Mouse (Mus musculus): Measurements from ENCODE around the gene Pde1c. TPM values are rescaled to one million over a fixed set of nuclear protein-coding genes. Genes with fewer than 3 reads are reported as not detected.
A peak's percentile ranks its signal among the peaks of the same experiment; 100 is the strongest.

Gene Pde1c
- polyA plus RNA-seq, 1 experiment from 2014 or later, result 1.1 TPM

DNA sequence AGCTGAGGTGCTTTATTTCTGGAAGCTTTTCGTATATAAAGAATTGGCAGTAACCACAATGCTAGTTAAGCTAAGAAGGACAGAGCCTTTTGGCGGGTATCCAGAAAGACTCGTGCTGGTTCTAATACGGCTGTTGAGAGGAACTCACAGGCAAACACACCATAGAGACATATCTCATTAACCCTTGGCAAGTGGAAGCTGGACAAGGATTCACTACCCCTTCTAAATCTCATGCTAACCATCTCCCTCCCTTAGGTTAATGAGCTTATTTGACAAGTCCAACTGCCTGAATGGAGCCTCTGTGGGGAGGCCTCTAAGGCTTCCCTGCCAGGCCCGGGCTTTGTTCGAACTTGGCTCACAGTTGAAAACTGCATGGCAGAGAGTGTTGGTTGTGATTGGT is 541.6 kb downstream of the Pde1c start:
- WGBS, result 93% methylated on average over 6 of the region's 6 CpGs
- H3K27ac ChIP-seq, result no peak overlapping the region
- H3K4me1 ChIP-seq, result peaks cover 3% of the 10 kb centered on the region; the same call in 1 of the 2 replicates
- no peaks in the 10 kb centered on the region for H3K27me3 ChIP-seq (ENCODE audit: low read depth, poor library complexity, severe bottlenecking)
- H3K4me3 ChIP-seq, result no peak overlapping the region
- no peaks in the 10 kb centered on the region for H3K9me3 ChIP-seq (replicated peaks)
- DNase-seq (ENCODE audit: low spot score), result no peak
- H3K36me3 ChIP-seq, result no peaks in the 10 kb centered on the region

DNA sequence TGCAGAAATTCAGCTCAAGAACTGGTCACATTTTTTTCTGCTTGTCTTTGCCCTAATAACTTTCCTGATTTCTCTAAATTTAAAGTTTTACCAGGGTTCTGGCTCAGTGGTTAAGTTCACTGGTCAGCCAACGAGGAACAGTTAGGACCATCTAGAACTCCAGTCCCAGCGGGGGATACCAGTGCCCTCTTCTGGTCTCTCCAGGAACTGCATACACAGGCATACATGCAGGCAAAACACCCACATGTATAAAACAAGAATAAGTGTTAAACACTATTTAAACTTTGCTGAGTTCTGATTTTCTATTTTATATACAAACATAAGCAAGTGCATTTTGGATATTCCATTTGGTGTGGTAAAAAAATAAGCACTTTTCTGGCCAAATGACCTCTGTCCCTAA is 543.4 kb downstream of the Pde1c start:
- whole genome bisulfite sequencing, result 61% methylated on average over 2 of the region's 2 CpGs
- Histone ChIP-seq H3K4me3 (no peak overlapping the region), H3K4me1 (peaks cover 4% of the 10 kb centered on the region; the same call in 1 of the 2 replicates), H3K27me3 (ENCODE audit: low read depth, poor library complexity, severe bottlenecking) (no peaks in the 10 kb centered on the region), H3K27ac (no peak overlapping the region), H3K36me3 (no peaks in the 10 kb centered on the region), H3K9me3 (replicated peaks) (no peaks in the 10 kb centered on the region)
- DNase-seq (ENCODE audit: low spot score), result peak; percentile 45

Small RNA genes within 50 kb of the gene (microRNA-seq; reads per million reads assigned to microRNA genes)
- not detected for gene Gm44413

Other genes with a start within 250 kb of the Pde1c start
- 189 and 222 TPM in 2 replicates for gene Lsm5, start 135.6 kb upstream of the Pde1c start, polyA plus RNA-seq (2016; fragmentation: Nextera tagmentation; extraction: Ambion mirVana)
- 13.6 and 15.2 TPM in 2 replicates for gene Avl9, start 145.8 kb upstream of the Pde1c start, polyA plus RNA-seq (2016; fragmentation: Nextera tagmentation; extraction: Ambion mirVana)
- 37.3 and 42.6 TPM in 2 replicates for gene Kbtbd2, start 228.7 kb upstream of the Pde1c start, polyA plus RNA-seq (2016; fragmentation: Nextera tagmentation; extraction: Ambion mirVana)